Mouse (Mus musculus): ENCODE data around the gene Ttk.

DNA sequence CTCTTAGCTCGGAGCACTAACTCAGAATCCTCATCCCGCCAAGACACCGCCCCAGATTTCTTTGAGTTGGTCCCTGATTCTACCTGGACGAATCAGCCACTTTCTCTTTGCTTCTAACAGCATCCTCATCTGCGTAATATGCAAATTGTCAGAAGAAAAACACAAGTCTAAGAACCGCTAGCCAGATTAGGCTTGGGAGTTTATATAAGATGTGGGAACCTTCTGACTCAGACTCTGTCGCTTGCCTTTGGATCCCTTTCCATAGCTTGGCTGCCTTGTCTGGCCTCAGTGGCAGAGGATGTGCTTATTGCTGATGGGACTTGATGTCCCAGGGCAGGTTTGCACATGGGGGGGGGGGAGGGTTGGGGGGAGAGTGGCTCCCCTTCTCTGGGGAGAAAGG is 37.6 kb upstream of the Ttk start:
- TF ChIP-seq EP300 (IDR thresholded peaks at IDR 0.05) (no peak), CTCF (IDR thresholded peaks at IDR 0.05) (no peak)

Measured in lung, postnatal 0 days (tissue).